Mouse (Mus musculus) myocyte (in vitro differentiated cells): Measurements from ENCODE around the gene Slc41a2. TPM values are rescaled to one million over a fixed set of nuclear protein-coding genes. Genes with fewer than 3 reads are reported as not detected.

ENCODE experiments used
- H3K27me3 ChIP-seq: one replicate; pipeline ENCODE4 v1.6.1; 2011; ENCODE audit not compliant: control insufficient read depth, insufficient read depth, insufficient read length
- H3K36me3 ChIP-seq: one replicate; pipeline ENCODE4 v1.6.1; 2011; ENCODE audit not compliant: control insufficient read depth, insufficient read depth
- H3K4me2 ChIP-seq: one replicate; pipeline ENCODE4 v1.6.1; 2011; ENCODE audit warnings: low read depth, control low read depth
- H3K4me3 ChIP-seq: one replicate; pipeline ENCODE4 v1.5.1; 2011; ENCODE audit warnings: mild to moderate bottlenecking, control low read depth, moderate library complexity
- H3K79me2 ChIP-seq: one replicate; pipeline ENCODE4 v1.6.1; 2011; ENCODE audit not compliant: control insufficient read depth, insufficient read depth
- H3ac ChIP-seq: one replicate; pipeline ENCODE4 v1.6.1; 2011; ENCODE audit not compliant: control insufficient read depth, insufficient read length
- CEBPB ChIP-seq: IDR thresholded peaks from 2 replicates; pipeline ENCODE4 v1.6.1; 2011; ENCODE audit warnings: mild to moderate bottlenecking, moderate library complexity; ENCODE audit not compliant: poor library complexity, insufficient read depth, severe bottlenecking
- E2F4 ChIP-seq: IDR thresholded peaks from one replicate; pipeline ENCODE4 v1.6.1; 2011; ENCODE audit warnings: mild to moderate bottlenecking, control low read depth, moderate library complexity; ENCODE audit not compliant: insufficient read depth
- MAX ChIP-seq: IDR thresholded peaks from one replicate; pipeline ENCODE4 v1.6.1; 2011; ENCODE audit warnings: low read depth, mild to moderate bottlenecking, control low read depth
- MYOD1 ChIP-seq, 3 experiments: IDR thresholded peaks; one replicate each; pipeline ENCODE4 v1.6.1; 2011; ENCODE audit warnings: control low read depth in 2 of 3, low read depth in 2 of 3, mild to moderate bottlenecking in 2 of 3, moderate library complexity in 1 of 3; ENCODE audit not compliant: insufficient read length in 2 of 3, control insufficient read depth in 1 of 3
- MYOG ChIP-seq, 3 experiments: IDR thresholded peaks; one replicate each; pipeline ENCODE4 v1.6.1; 2011; ENCODE audit warnings: control low read depth in 2 of 3, low read depth in 2 of 3, mild to moderate bottlenecking in 2 of 3; ENCODE audit not compliant: insufficient read length in 2 of 3, control insufficient read depth in 1 of 3, insufficient read depth in 1 of 3
- POLR2A ChIP-seq: IDR thresholded peaks from one replicate; pipeline ENCODE4 v1.6.1; 2011; ENCODE audit warnings: low read depth, mild to moderate bottlenecking, control low read depth, moderate library complexity; ENCODE audit not compliant: insufficient read length
- POLR2AphosphoS2 ChIP-seq: IDR thresholded peaks from one replicate; pipeline ENCODE4 v1.6.1; 2011; ENCODE audit warnings: low read depth, control low read depth; ENCODE audit not compliant: insufficient read length
- REST ChIP-seq: IDR thresholded peaks from one replicate; pipeline ENCODE4 v1.6.1; 2011; ENCODE audit warnings: mild to moderate bottlenecking, control low read depth, moderate library complexity; ENCODE audit not compliant: insufficient read depth, insufficient read length
- SRF ChIP-seq: IDR thresholded peaks from one replicate; pipeline ENCODE4 v1.6.1; 2011; ENCODE audit warnings: low read depth; ENCODE audit not compliant: control insufficient read depth, insufficient read length
- TCF12 ChIP-seq: IDR thresholded peaks from one replicate; pipeline ENCODE4 v1.6.1; 2011; ENCODE audit warnings: mild to moderate bottlenecking, control low read depth; ENCODE audit not compliant: poor library complexity, insufficient read depth, severe bottlenecking
- TCF3 ChIP-seq: IDR thresholded peaks from one replicate; pipeline ENCODE4 v1.6.1; 2011; ENCODE audit warnings: low read depth, control low read depth; ENCODE audit not compliant: insufficient read length
- USF1 ChIP-seq: IDR thresholded peaks from one replicate; pipeline ENCODE4 v1.6.1; 2011; ENCODE audit warnings: low read depth, mild to moderate bottlenecking, control low read depth, moderate library complexity
- polyA plus RNA-seq: library from polyadenylated mRNA; unstranded; fragments of >200 nt; fragmentation: generic; extraction: Trizol; gene quantifications from one replicate; pipeline ENCODE4 v1.2.1, GENCODE M21; 2012; ENCODE audit warnings: missing spikeins

Slc41a2 gene
- polyA plus RNA-seq, 1 experiment = 5.3 TPM

DNA sequence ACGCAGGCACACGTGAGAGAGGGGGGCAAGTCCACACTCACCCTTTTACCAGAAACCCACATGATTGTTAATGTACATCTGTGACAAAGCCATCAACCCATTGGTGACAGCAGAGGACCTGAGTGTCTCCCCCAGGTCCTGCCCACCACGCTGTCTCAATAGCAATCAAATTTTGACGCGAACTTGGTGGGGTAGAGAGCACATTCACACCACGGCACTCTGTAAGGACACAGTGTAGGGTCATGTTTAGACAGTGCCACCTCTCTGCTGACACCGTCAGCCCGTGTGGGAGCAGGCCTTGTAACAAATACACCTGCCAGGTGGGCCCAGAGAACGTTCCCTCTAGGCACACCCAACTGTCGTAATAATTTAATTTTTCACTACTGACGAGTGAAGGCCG is 128.3 kb downstream of the Slc41a2 start:
- Histone ChIP-seq H3K79me2 (no peaks in the 10 kb centered on the region), H3K36me3 (no peaks in the 10 kb centered on the region), H3ac (no peak overlapping the region), H3K4me2 (no peak overlapping the region), H3K4me3 (no peak overlapping the region), H3K27me3 (no peaks in the 10 kb centered on the region)
- no peak for TF ChIP-seq CEBPB
- no peak for TF ChIP-seq SRF
- TF ChIP-seq REST = no peak
- no peak for TF ChIP-seq MYOG (IDR thresholded peaks at IDR 0.05; ENCODE audit: control insufficient read depth in 1 of 3, insufficient read depth in 1 of 3, insufficient read length in 2 of 3, low read depth in 2 of 3)
- TF ChIP-seq MYOD1 (IDR thresholded peaks at IDR 0.05; ENCODE audit: control insufficient read depth in 1 of 3, insufficient read length in 2 of 3, low read depth in 2 of 3) = no peak

- Histone ChIP-seq H3ac (no peak overlapping the region), H3K79me2 (no peaks in the 10 kb centered on the region), H3K36me3 (no peaks in the 10 kb centered on the region), H3K27me3 (no peaks in the 10 kb centered on the region), H3K4me2 (no peak overlapping the region), H3K4me3 (no peak overlapping the region)
- no peak for TF ChIP-seq CEBPB
- TF ChIP-seq POLR2A = no peak
- TF ChIP-seq MYOG (IDR thresholded peaks at IDR 0.05; ENCODE audit: control insufficient read depth in 1 of 3, insufficient read depth in 1 of 3, insufficient read length in 2 of 3, low read depth in 2 of 3) = no peak
- no peak for TF ChIP-seq E2F4
Observed at GRCm38 (mm10) chr10:83208436-83208835, 129.2 kb downstream of the Slc41a2 start.

GRCm38 (mm10) chr10:83202906-83203702 is 134.6 kb downstream of the Slc41a2 start:
- H3K4me3 ChIP-seq = no peak overlapping the region
- no peaks in the 10 kb centered on the region for H3K27me3 ChIP-seq
- H3K79me2 ChIP-seq = no peaks in the 10 kb centered on the region
- no peaks in the 10 kb centered on the region for H3K36me3 ChIP-seq
- no peak for TF ChIP-seq TCF12
- no peak for TF ChIP-seq E2F4
- TF ChIP-seq SRF = no peak
- no peak for TF ChIP-seq MYOD1 (IDR thresholded peaks at IDR 0.05; ENCODE audit: control insufficient read depth in 1 of 3, insufficient read length in 2 of 3, low read depth in 2 of 3)
- TF ChIP-seq POLR2AphosphoS2 = no peak
- no peak for TF ChIP-seq CEBPB
- no peak for TF ChIP-seq MAX
- TF ChIP-seq USF1 = no peak
- no peak for TF ChIP-seq TCF3
- no peak for TF ChIP-seq REST
- TF ChIP-seq MYOG (IDR thresholded peaks at IDR 0.05; ENCODE audit: control insufficient read depth in 1 of 3, insufficient read depth in 1 of 3, insufficient read length in 2 of 3, low read depth in 2 of 3) = no peak
- TF ChIP-seq POLR2A = no peak
- no peak overlapping the region for H3K4me2 ChIP-seq
- no peak overlapping the region for H3ac ChIP-seq

GRCm38 (mm10) chr10:83201525-83201924 is 136.2 kb downstream of the Slc41a2 start:
- TF ChIP-seq E2F4 (no peak), CEBPB (no peak), SRF (no peak), REST (no peak), MYOD1 (IDR thresholded peaks at IDR 0.05; ENCODE audit: control insufficient read depth in 1 of 3, insufficient read length in 2 of 3, low read depth in 2 of 3) (no peak), MYOG (IDR thresholded peaks at IDR 0.05; ENCODE audit: control insufficient read depth in 1 of 3, insufficient read depth in 1 of 3, insufficient read length in 2 of 3, low read depth in 2 of 3) (no peak), POLR2A (no peak), POLR2AphosphoS2 (no peak), USF1 (no peak), TCF3 (no peak), TCF12 (no peak), MAX (no peak)
- H3K79me2 ChIP-seq = no peaks in the 10 kb centered on the region
- no peaks in the 10 kb centered on the region for H3K36me3 ChIP-seq
- no peaks in the 10 kb centered on the region for H3K27me3 ChIP-seq
- H3K4me3 ChIP-seq = no peak overlapping the region
- no peak overlapping the region for H3ac ChIP-seq
- no peak overlapping the region for H3K4me2 ChIP-seq

GRCm38 (mm10) chr10:83199290-83199689 is 138.4 kb downstream of the Slc41a2 start:
- H3K36me3 ChIP-seq = no peaks in the 10 kb centered on the region
- H3K27me3 ChIP-seq = no peaks in the 10 kb centered on the region
- no peak overlapping the region for H3K4me3 ChIP-seq
- H3K79me2 ChIP-seq = no peaks in the 10 kb centered on the region
- TF ChIP-seq CEBPB (no peak), POLR2AphosphoS2 (no peak), E2F4 (no peak), MYOD1 (IDR thresholded peaks at IDR 0.05; ENCODE audit: control insufficient read depth in 1 of 3, insufficient read length in 2 of 3, low read depth in 2 of 3) (no peak), USF1 (no peak), MYOG (IDR thresholded peaks at IDR 0.05; ENCODE audit: control insufficient read depth in 1 of 3, insufficient read depth in 1 of 3, insufficient read length in 2 of 3, low read depth in 2 of 3) (no peak), MAX (no peak), POLR2A (no peak), TCF12 (no peak), TCF3 (no peak), SRF (no peak), REST (no peak)
- no peak overlapping the region for H3K4me2 ChIP-seq
- no peak overlapping the region for H3ac ChIP-seq
